Mouse (Mus musculus) kidney, adult 2 months (tissue): Measurements from ENCODE around the gene Cdcp2. TPM values are rescaled to one million over a fixed set of nuclear protein-coding genes. Genes with fewer than 3 reads are reported as not detected.

Experiments
- DNase-seq: peaks from one replicate; pipeline ENCODE4 v3.0.0; 2021
- H3K27ac ChIP-seq: fragments of 200-500 bp; 2 replicates; pipeline ENCODE4 v1.5.1; 2012; ENCODE audit warnings: low read depth, low read length, control low read depth, inconsistent platforms; ENCODE audit not compliant: insufficient read depth
- H3K27me3 ChIP-seq: fragments of 200-500 bp; replicated peaks from 2 replicates; pipeline ENCODE4 v1.6.1; 2012; ENCODE audit warnings: mild to moderate bottlenecking, moderate library complexity, low read length, inconsistent platforms; ENCODE audit not compliant: control insufficient read depth, insufficient read depth
- H3K36me3 ChIP-seq: fragments of 200-500 bp; 2 replicates; pipeline ENCODE4 v1.6.1; 2012; ENCODE audit warnings: mild to moderate bottlenecking, moderate library complexity, low read length, inconsistent platforms; ENCODE audit not compliant: control insufficient read depth, insufficient read depth
- H3K4me1 ChIP-seq: fragments of 200-500 bp; 2 replicates; pipeline ENCODE4 v1.6.1; 2011; ENCODE audit warnings: low read length; ENCODE audit not compliant: control insufficient read depth, insufficient read depth
- H3K4me3 ChIP-seq: fragments of 200-500 bp; 2 replicates; pipeline ENCODE4 v1.5.1; 2011; ENCODE audit warnings: mild to moderate bottlenecking, low read depth, low read length, control low read depth; ENCODE audit not compliant: insufficient read depth
- CTCF ChIP-seq: fragments of 200-500 bp; conservative IDR thresholded peaks from 2 replicates; pipeline ENCODE4 v1.5.1; 2011; ENCODE audit warnings: low read depth, mild to moderate bottlenecking, control low read depth, low read length, moderate library complexity, mixed read lengths; ENCODE audit not compliant: insufficient read depth, insufficient read length
- POLR2A ChIP-seq: fragments of 200-500 bp; IDR thresholded peaks from one replicate; pipeline ENCODE4 v1.6.1; 2011; ENCODE audit warnings: low read depth, low read length, control low read depth
- WGBS: fragments of 180-500 bp; shearing (Covaris S2); methylation state at CpG from one replicate; pipeline ENCODE4 v1.1.7; 2018; 5-methylcytosine and 5-hydroxymethylcytosine counted together
- polyA plus RNA-seq: library from polyadenylated mRNA; depleted of rRNA; stranded (reverse); fragments of >200 nt; gene quantifications from 2 replicates; pipeline ENCODE4 v1.2.3, GENCODE M21; 2012

The Cdcp2 gene
- polyA plus RNA-seq, 1 experiment = not detected

DNA sequence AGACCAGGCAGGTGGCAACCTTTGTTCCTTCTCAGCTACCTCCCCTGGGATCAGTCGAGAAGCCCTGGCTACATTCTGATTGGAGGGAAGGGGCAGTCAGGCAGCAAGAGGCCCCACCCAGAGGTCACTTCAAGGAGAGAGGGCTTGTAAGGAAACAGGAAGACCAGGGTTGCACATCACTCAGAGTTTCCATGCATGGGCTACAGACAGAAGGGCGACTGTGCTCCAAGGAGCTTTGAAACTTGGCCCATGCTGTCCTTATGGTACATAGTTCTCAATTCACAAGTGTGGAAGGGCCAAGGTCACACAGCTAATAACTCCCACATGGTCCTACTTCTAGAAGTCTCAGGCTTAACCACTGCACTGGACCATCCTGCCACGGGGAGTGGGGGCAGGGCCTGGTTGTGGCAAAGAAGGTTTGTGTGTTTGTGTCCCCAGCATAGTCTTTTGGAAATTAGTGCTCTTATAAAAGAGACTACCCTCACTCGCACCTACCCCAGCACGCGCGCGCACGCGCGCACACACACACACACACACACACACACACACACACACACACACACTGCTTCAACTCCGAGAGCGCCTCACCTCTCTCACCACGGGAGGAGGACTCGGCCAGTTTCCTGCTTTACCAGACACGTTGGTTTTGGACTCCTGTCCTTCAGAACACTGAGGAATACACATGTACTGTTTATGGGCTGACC, 2.1 kb upstream of the Cdcp2 start:
- Histone ChIP-seq H3K4me3 (no peak overlapping the region), H3K36me3 (no peaks in the 10 kb centered on the region), H3K27ac (no peak overlapping the region), H3K27me3 (no peaks in the 10 kb centered on the region), H3K4me1 (no peaks in the 10 kb centered on the region)
- DNase-seq = peak; percentile 29
- WGBS = 77% methylated on average over 16 of the region's 16 CpGs
- TF ChIP-seq CTCF (no peak), POLR2A (no peak)

GRCm38 (mm10) chr4:107096043-107096442, 648 bp upstream of the Cdcp2 start:
- no peaks in the 10 kb centered on the region for H3K4me1 ChIP-seq
- WGBS = 80% methylated on average over 6 of the region's 6 CpGs
- no peaks in the 10 kb centered on the region for H3K36me3 ChIP-seq
- no peak for DNase-seq
- no peak overlapping the region for H3K27ac ChIP-seq
- no peaks in the 10 kb centered on the region for H3K27me3 ChIP-seq
- H3K4me3 ChIP-seq = no peak overlapping the region
- TF ChIP-seq POLR2A (no peak), CTCF (no peak)

DNA sequence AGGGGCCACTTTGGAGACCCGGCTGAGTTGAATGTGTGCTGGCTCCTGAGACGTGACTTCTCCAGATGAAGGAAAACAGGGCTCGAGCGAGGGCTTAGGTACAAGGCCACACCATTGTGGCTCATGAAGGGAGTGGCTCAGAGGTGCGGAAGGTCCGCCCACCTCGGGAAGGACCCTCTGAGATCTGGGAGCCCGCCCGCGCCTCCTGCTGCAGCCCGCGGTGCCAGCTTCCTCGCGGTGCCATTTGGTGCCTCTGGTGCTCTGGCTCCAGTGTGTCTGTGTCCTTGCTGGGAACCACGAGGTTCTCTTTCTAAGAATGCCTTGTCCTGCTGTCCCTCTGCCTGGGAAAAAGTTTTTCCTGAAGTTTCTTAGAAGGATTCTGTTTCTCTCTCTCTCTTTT, 1.2 kb downstream of the Cdcp2 start:
- H3K36me3 ChIP-seq = no peaks in the 10 kb centered on the region
- H3K27ac ChIP-seq = no peak overlapping the region
- WGBS = 47% methylated on average over 15 of the region's 15 CpGs
- H3K4me1 ChIP-seq = no peaks in the 10 kb centered on the region
- no peak overlapping the region for H3K4me3 ChIP-seq
- DNase-seq = no peak
- TF ChIP-seq POLR2A (no peak), CTCF (no peak)
- H3K27me3 ChIP-seq = no peaks in the 10 kb centered on the region

DNA sequence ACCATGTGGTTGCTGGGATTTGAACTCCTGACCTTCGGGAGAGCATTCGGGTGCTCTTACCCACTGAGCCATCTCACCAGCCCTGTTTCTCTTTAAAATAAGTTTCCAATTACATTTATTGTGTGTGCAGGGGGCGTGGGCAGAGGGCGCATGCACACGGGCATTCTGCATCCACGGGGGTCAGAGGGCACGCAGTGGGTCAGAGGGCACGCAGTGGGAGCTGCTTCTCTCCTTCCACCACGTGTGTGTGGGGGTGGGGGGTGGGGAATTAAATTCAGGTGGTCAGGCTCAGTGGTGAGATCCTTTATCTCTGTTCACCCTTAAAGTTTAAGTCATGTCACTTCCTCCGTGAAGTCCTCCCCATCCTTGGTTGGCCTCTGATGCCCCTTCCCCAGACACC, 1.7 kb downstream of the Cdcp2 start:
- no peak for TF ChIP-seq CTCF
- TF ChIP-seq POLR2A = no peak
- Histone ChIP-seq H3K27ac (no peak overlapping the region), H3K36me3 (no peaks in the 10 kb centered on the region), H3K4me3 (no peak overlapping the region), H3K27me3 (no peaks in the 10 kb centered on the region), H3K4me1 (no peaks in the 10 kb centered on the region)
- DNase-seq = no peak
- 62% methylated on average over 10 of the region's 10 CpGs for WGBS

GRCm38 (mm10) chr4:107098791-107099525, 2.3 kb downstream of the Cdcp2 start:
- Histone ChIP-seq H3K27ac (no peak overlapping the region), H3K36me3 (no peaks in the 10 kb centered on the region), H3K4me1 (no peaks in the 10 kb centered on the region), H3K4me3 (no peak overlapping the region), H3K27me3 (no peaks in the 10 kb centered on the region)
- TF ChIP-seq CTCF = no peak
- 78% methylated on average over 17 of the region's 17 CpGs for WGBS
- no peak for DNase-seq

DNA sequence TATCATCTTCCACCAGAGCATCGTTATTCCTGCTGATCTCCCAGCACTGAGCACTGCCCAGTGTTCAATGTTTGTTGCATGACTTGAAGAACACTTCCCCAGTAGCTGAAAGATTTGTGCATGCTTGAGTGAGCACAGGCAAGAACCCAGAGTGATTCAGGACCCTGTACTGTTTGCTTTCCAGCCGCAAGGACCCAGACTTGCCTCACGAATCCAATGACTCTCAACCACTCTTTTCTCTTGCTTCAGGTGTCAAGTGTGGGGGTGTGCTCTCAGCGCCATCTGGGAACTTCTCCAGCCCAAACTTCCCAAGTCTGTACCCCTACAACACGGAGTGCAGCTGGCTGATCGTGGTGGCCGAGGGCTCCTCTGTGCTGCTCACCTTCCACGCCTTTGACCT, 5.5 kb downstream of the Cdcp2 start:
- Histone ChIP-seq H3K27me3 (no peaks in the 10 kb centered on the region), H3K27ac (no peak overlapping the region), H3K36me3 (no peaks in the 10 kb centered on the region), H3K4me1 (no peaks in the 10 kb centered on the region), H3K4me3 (no peak overlapping the region)
- TF ChIP-seq CTCF (no peak), POLR2A (no peak)
- DNase-seq = no peak
- WGBS = 61% methylated on average over 8 of the region's 8 CpGs

DNA sequence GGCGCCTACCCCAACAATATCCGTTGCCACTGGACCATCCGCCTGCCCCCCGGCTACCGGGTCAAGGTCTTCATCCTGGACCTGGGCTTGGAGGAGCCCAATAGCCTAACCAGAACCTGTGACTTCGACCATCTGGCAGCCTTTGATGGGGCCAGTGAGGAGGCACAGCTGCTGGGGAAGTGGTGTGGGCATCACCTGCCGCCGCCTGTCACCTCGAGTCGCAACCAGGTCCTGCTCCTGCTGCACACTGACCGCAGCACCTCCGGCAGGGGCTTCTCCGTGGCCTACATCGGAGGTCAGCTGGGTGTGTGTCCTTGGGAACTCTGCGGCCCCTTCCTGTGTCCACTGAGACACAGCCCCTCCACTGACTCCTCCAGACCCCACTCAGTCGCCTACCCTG, 10.1 kb downstream of the Cdcp2 start:
- H3K4me1 ChIP-seq = no peaks in the 10 kb centered on the region
- H3K27ac ChIP-seq = no peak overlapping the region
- WGBS = 87% methylated on average over 16 of the region's 16 CpGs

More for the DNA sequence above, 10.1 kb downstream of the Cdcp2 start:
- H3K4me3 ChIP-seq = no peak overlapping the region
- TF ChIP-seq POLR2A = no peak
- TF ChIP-seq CTCF = no peak
- no peaks in the 10 kb centered on the region for H3K36me3 ChIP-seq
- H3K27me3 ChIP-seq = no peaks in the 10 kb centered on the region
- no peak for DNase-seq
